Mouse (Mus musculus): ENCODE results near the gene Ppp1cc. TPM values are rescaled to one million over a fixed set of nuclear protein-coding genes. Genes with fewer than 3 reads are reported as not detected.

Gene Ppp1cc
- total and polyA plus RNA-seq, 3 experiments = 148 to 293 (median 269) TPM

GRCm38 (mm10) chr5:122218109-122218905, 60.2 kb downstream of the Ppp1cc start:
- no peaks in the 10 kb centered on the region for H3K4me1 ChIP-seq (ENCODE audit: insufficient read depth, low read depth, low read length)
- DNase-seq (ENCODE audit: low spot score) = no peak
- no peak overlapping the region for H3K4me3 ChIP-seq (ENCODE audit: low read depth, low read length)
- peaks cover 30% of the 10 kb centered on the region for H3K27me3 ChIP-seq (ENCODE audit: insufficient read depth, low read length)
- ATAC-seq (ENCODE audit: extremely low read depth, insufficient number of reproducible peaks, low FRiP score, poor library complexity, severe bottlenecking) = no peak
- TF ChIP-seq GATA1 (IDR thresholded peaks at IDR 0.05; ENCODE audit: borderline replicate concordance, low read length) (no peak), POLR2AphosphoS5 (IDR thresholded peaks at IDR 0.05; ENCODE audit: insufficient replicate concordance, low read depth, low read length) (no peak), CTCF (IDR thresholded peaks at IDR 0.05; ENCODE audit: low read depth, low read length) (no peak), GATA2 (IDR thresholded peaks at IDR 0.05; ENCODE audit: borderline replicate concordance, low read depth, low read length) (no peak), TAL1 (conservative IDR thresholded peaks at IDR 0.05; ENCODE audit: low read depth, low read length) (no peak)
- no peaks in the 10 kb centered on the region for H3K36me3 ChIP-seq (replicated peaks)
- no peaks in the 10 kb centered on the region for H3K9me3 ChIP-seq (replicated peaks)

- no peak for ATAC-seq (ENCODE audit: extremely low read depth, insufficient number of reproducible peaks, low FRiP score, poor library complexity, severe bottlenecking)
- Histone ChIP-seq H3K27me3 (ENCODE audit: insufficient read depth, low read length) (peaks cover 32% of the 10 kb centered on the region), H3K4me3 (ENCODE audit: low read depth, low read length) (no peak overlapping the region), H3K4me1 (ENCODE audit: insufficient read depth, low read depth, low read length) (no peaks in the 10 kb centered on the region), H3K36me3 (replicated peaks) (no peaks in the 10 kb centered on the region), H3K9me3 (replicated peaks) (no peaks in the 10 kb centered on the region)
- no peak for DNase-seq (ENCODE audit: low spot score)
- TF ChIP-seq POLR2AphosphoS5 (IDR thresholded peaks at IDR 0.05; ENCODE audit: insufficient replicate concordance, low read depth, low read length) = no peak
- TF ChIP-seq CTCF (IDR thresholded peaks at IDR 0.05; ENCODE audit: low read depth, low read length) = no peak
- no peak for TF ChIP-seq GATA2 (IDR thresholded peaks at IDR 0.05; ENCODE audit: borderline replicate concordance, low read depth, low read length)
- no peak for TF ChIP-seq GATA1 (IDR thresholded peaks at IDR 0.05; ENCODE audit: borderline replicate concordance, low read length)
- no peak for TF ChIP-seq TAL1 (conservative IDR thresholded peaks at IDR 0.05; ENCODE audit: low read depth, low read length)
These were observed 60.9 kb downstream of the Ppp1cc start for GRCm38 (mm10) chr5:122218928-122219327.

DNA sequence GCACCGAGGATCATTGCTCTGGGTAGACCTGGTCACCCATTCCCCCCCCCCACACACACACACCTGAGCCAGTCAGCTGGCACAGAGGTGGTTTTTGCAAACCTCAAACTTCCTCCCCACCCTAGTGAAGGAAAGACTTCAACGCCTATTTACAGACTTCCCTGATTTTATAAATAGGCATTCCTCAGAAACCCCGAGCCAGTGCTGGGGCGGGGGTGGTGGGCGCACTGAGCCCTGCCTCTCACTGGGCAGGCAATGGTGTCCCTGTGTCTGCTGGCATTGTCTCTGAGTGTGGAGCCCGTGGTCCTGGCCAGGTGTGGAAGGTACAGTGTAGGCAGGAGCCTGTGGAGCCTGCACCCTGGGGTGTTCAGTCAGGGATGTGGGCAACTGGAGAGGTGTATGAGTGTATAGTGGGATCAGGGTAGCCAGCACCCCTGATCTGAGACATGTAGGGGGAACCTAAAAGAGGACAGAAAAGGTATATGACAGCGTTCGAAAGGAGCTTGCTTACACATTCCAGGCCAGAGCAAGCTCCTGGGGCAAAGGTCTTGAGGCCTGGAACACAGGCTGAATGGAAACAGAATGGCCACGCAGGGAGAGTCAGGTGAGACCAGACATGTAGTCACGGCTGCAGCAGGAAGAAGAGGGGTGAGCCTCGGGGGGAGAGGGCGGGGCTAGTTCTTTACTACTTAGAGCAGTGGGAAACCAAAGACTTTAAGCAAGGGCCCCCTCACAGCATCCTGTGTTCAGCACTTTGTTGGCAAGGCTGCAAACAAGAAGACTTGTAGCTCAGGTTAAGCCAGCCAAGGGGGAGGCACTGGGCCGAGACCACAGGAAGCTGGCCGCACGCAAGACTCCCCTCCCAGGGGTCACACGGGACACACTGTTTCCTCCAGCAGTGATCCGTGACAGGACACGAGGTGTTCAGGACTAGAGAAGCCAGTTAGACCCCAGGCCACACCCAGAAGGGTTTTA, 61.9 kb downstream of the Ppp1cc start:
- peaks cover 37% of the 10 kb centered on the region for H3K27me3 ChIP-seq (ENCODE audit: insufficient read depth, low read length)
- no peaks in the 10 kb centered on the region for H3K9me3 ChIP-seq (replicated peaks)
- ATAC-seq (ENCODE audit: extremely low read depth, insufficient number of reproducible peaks, low FRiP score, poor library complexity, severe bottlenecking) = no peak
- no peaks in the 10 kb centered on the region for H3K36me3 ChIP-seq (replicated peaks)
- H3K4me1 ChIP-seq (ENCODE audit: insufficient read depth, low read depth, low read length) = no peaks in the 10 kb centered on the region
- no peak overlapping the region for H3K4me3 ChIP-seq (ENCODE audit: low read depth, low read length)
- TF ChIP-seq CTCF (IDR thresholded peaks at IDR 0.05; ENCODE audit: low read depth, low read length) (no peak), GATA1 (IDR thresholded peaks at IDR 0.05; ENCODE audit: borderline replicate concordance, low read length) (no peak), POLR2AphosphoS5 (IDR thresholded peaks at IDR 0.05; ENCODE audit: insufficient replicate concordance, low read depth, low read length) (no peak), GATA2 (IDR thresholded peaks at IDR 0.05; ENCODE audit: borderline replicate concordance, low read depth, low read length) (no peak), TAL1 (conservative IDR thresholded peaks at IDR 0.05; ENCODE audit: low read depth, low read length) (no peak)
- no peak for DNase-seq (ENCODE audit: low spot score)

DNA sequence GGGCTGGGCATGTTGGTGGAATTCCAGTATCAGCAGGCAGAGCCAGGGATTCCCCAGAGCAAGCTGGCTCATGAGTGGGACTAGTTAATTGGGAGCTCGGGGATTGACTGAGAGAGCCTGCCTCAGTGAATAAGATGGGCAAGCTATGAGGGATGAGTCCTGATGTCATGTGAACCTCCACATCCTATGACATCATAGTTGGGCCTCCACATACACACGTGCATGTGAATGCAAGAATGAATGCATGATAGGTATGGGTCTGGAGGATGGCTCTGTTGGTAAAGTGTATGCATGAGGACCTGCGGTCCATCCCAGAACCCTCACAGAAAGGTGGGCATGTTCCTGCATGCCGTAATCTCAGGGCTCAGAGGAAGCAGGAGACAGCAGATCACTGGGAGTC, 63.0 kb downstream of the Ppp1cc start:
- peaks cover 39% of the 10 kb centered on the region for H3K27me3 ChIP-seq (ENCODE audit: insufficient read depth, low read length)

DNA sequence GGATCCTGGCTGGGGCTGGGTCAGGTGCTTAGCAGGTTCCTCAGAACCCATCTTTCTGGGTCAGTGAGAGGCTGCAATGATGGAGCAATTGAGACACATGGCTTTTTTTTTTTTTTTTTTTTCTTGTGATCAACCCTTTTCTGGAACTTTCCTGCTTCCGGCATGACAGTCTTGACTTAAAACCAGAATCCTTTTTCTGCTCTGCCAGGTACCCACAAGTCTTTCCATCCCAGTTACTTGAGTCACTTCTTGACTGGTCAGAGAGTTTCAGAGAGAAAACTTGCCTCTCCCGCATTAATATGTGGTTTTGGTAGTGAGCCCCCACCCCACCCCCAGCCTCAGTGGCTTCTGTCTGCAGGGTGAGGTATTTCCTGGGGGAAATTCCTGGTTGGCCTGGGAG, 66.2 kb downstream of the Ppp1cc start:
- H3K4me3 ChIP-seq (ENCODE audit: low read depth, low read length) = no peak overlapping the region
- H3K9me3 ChIP-seq (replicated peaks) = 0 out of 2 replicates have a peak, but pooled peaks cover 2% of the 10 kb centered on the region
- no peak for ATAC-seq (ENCODE audit: extremely low read depth, insufficient number of reproducible peaks, low FRiP score, poor library complexity, severe bottlenecking)
- no peak for TF ChIP-seq GATA1 (IDR thresholded peaks at IDR 0.05; ENCODE audit: borderline replicate concordance, low read length)
- TF ChIP-seq CTCF (IDR thresholded peaks at IDR 0.05; ENCODE audit: low read depth, low read length) = no peak
- TF ChIP-seq POLR2AphosphoS5 (IDR thresholded peaks at IDR 0.05; ENCODE audit: insufficient replicate concordance, low read depth, low read length) = no peak
- no peak for TF ChIP-seq GATA2 (IDR thresholded peaks at IDR 0.05; ENCODE audit: borderline replicate concordance, low read depth, low read length)
- no peak for TF ChIP-seq TAL1 (conservative IDR thresholded peaks at IDR 0.05; ENCODE audit: low read depth, low read length)
- H3K27me3 ChIP-seq (ENCODE audit: insufficient read depth, low read length) = peaks cover 34% of the 10 kb centered on the region
- no peaks in the 10 kb centered on the region for H3K4me1 ChIP-seq (ENCODE audit: insufficient read depth, low read depth, low read length)
- DNase-seq (ENCODE audit: low spot score) = no peak
- H3K36me3 ChIP-seq (replicated peaks) = no peaks in the 10 kb centered on the region

More for the DNA sequence above, 63.0 kb downstream of the Ppp1cc start:
- Histone ChIP-seq H3K36me3 (replicated peaks) (no peaks in the 10 kb centered on the region), H3K4me3 (ENCODE audit: low read depth, low read length) (no peak overlapping the region), H3K9me3 (replicated peaks) (no peaks in the 10 kb centered on the region), H3K4me1 (ENCODE audit: insufficient read depth, low read depth, low read length) (no peaks in the 10 kb centered on the region)
- ATAC-seq (ENCODE audit: extremely low read depth, insufficient number of reproducible peaks, low FRiP score, poor library complexity, severe bottlenecking) (no peak), DNase-seq (ENCODE audit: low spot score) (no peak)
- TF ChIP-seq TAL1 (conservative IDR thresholded peaks at IDR 0.05; ENCODE audit: low read depth, low read length) = no peak
- TF ChIP-seq CTCF (IDR thresholded peaks at IDR 0.05; ENCODE audit: low read depth, low read length) = no peak
- TF ChIP-seq GATA2 (IDR thresholded peaks at IDR 0.05; ENCODE audit: borderline replicate concordance, low read depth, low read length) = no peak
- no peak for TF ChIP-seq GATA1 (IDR thresholded peaks at IDR 0.05; ENCODE audit: borderline replicate concordance, low read length)
- TF ChIP-seq POLR2AphosphoS5 (IDR thresholded peaks at IDR 0.05; ENCODE audit: insufficient replicate concordance, low read depth, low read length) = no peak

Other genes starting within 250 kb of the Ppp1cc start
- gene Cux2, start 108.2 kb upstream of the Ppp1cc start, total RNA-seq (2014; fragmentation: Nextera tagmentation) = not detected in 2 replicates
- 0.11 and 0.58 TPM in 2 replicates for gene Cux2, start 108.2 kb upstream of the Ppp1cc start, total RNA-seq (2017)
- not detected in 2 replicates for gene Cux2, start 108.2 kb upstream of the Ppp1cc start, polyA plus RNA-seq (2012)
- not detected in 2 replicates for gene Myl2, start 57.3 kb upstream of the Ppp1cc start, total RNA-seq (2014; fragmentation: Nextera tagmentation)
- not detected in 2 replicates for gene Myl2, start 57.3 kb upstream of the Ppp1cc start, total RNA-seq (2017)
- not detected in 2 replicates for gene Myl2, start 57.3 kb upstream of the Ppp1cc start, polyA plus RNA-seq (2012)
- gene Ccdc63, start 17.5 kb upstream of the Ppp1cc start, total RNA-seq (2014; fragmentation: Nextera tagmentation) = not detected in 2 replicates
- 0.16 and 0.29 TPM in 2 replicates for gene Ccdc63, start 17.5 kb upstream of the Ppp1cc start, total RNA-seq (2017)
- not detected in 2 replicates for gene Ccdc63, start 17.5 kb upstream of the Ppp1cc start, polyA plus RNA-seq (2012)
- 0.24 and 1.6 TPM in 2 replicates for gene Hvcn1, start 48.5 kb downstream of the Ppp1cc start, total RNA-seq (2014; fragmentation: Nextera tagmentation)
- 0.06 and 0.27 TPM in 2 replicates for gene Hvcn1, start 48.5 kb downstream of the Ppp1cc start, total RNA-seq (2017)
- 0.20 and 0.27 TPM in 2 replicates for gene Hvcn1, start 48.5 kb downstream of the Ppp1cc start, polyA plus RNA-seq (2012)
- 10.2 and 10.9 TPM in 2 replicates for gene Tctn1, start 106.2 kb downstream of the Ppp1cc start, total RNA-seq (2014; fragmentation: Nextera tagmentation)
- 5.0 and 6.3 TPM in 2 replicates for gene Tctn1, start 106.2 kb downstream of the Ppp1cc start, total RNA-seq (2017)
- 12.0 TPM in 2 replicates for gene Tctn1, start 106.2 kb downstream of the Ppp1cc start, polyA plus RNA-seq (2012)
- 11.3 and 12.5 TPM in 2 replicates for gene Pptc7, start 126.1 kb downstream of the Ppp1cc start, total RNA-seq (2014; fragmentation: Nextera tagmentation)
- gene Pptc7, start 126.1 kb downstream of the Ppp1cc start, total RNA-seq (2017) = 15.3 and 16.7 TPM in 2 replicates
- gene Pptc7, start 126.1 kb downstream of the Ppp1cc start, polyA plus RNA-seq (2012) = 10.6 and 11.4 TPM in 2 replicates
- gene Rad9b, start 196.0 kb downstream of the Ppp1cc start, total RNA-seq (2014; fragmentation: Nextera tagmentation) = 47.3 and 48.3 TPM in 2 replicates
- gene Rad9b, start 196.0 kb downstream of the Ppp1cc start, total RNA-seq (2017) = 17.3 and 20.8 TPM in 2 replicates
- gene Rad9b, start 196.0 kb downstream of the Ppp1cc start, polyA plus RNA-seq (2012) = 0.85 and 2.8 TPM in 2 replicates
- gene Vps29, start 196.1 kb downstream of the Ppp1cc start, total RNA-seq (2014; fragmentation: Nextera tagmentation) = 147 and 207 TPM in 2 replicates
- 228 and 249 TPM in 2 replicates for gene Vps29, start 196.1 kb downstream of the Ppp1cc start, total RNA-seq (2017)
- 9.8 and 13.5 TPM in 2 replicates for gene Vps29, start 196.1 kb downstream of the Ppp1cc start, polyA plus RNA-seq (2012)
- gene Gpn3, start 213.6 kb downstream of the Ppp1cc start, total RNA-seq (2014; fragmentation: Nextera tagmentation) = 55.2 and 59.0 TPM in 2 replicates
- gene Gpn3, start 213.6 kb downstream of the Ppp1cc start, total RNA-seq (2017) = 52.6 and 55.2 TPM in 2 replicates
- gene Gpn3, start 213.6 kb downstream of the Ppp1cc start, polyA plus RNA-seq (2012) = 46.4 and 48.8 TPM in 2 replicates
- 46.5 and 61.5 TPM in 2 replicates for gene Fam216a, start 214.1 kb downstream of the Ppp1cc start, total RNA-seq (2014; fragmentation: Nextera tagmentation)
- gene Fam216a, start 214.1 kb downstream of the Ppp1cc start, total RNA-seq (2017) = 53.4 and 61.1 TPM in 2 replicates
- gene Fam216a, start 214.1 kb downstream of the Ppp1cc start, polyA plus RNA-seq (2012) = 69.9 and 93.7 TPM in 2 replicates
- 104 and 112 TPM in 2 replicates for gene Arpc3, start 233.6 kb downstream of the Ppp1cc start, total RNA-seq (2014; fragmentation: Nextera tagmentation)
- gene Arpc3, start 233.6 kb downstream of the Ppp1cc start, total RNA-seq (2017) = 708 and 715 TPM in 2 replicates
- 31.1 and 47.6 TPM in 2 replicates for gene Arpc3, start 233.6 kb downstream of the Ppp1cc start, polyA plus RNA-seq (2012)